Mouse (Mus musculus) spleen, postnatal 36 days (tissue): ENCODE measurements around the gene Nppa.

Experiments used
- DNase-seq, 2 experiments: peaks; one replicate each; pipeline ENCODE4 v3.0.0; 2022; ENCODE audit warnings: low spot score in 2 of 2, mixed read lengths in 1 of 2

The Nppa gene

GRCm38 (mm10) chr4:148051046-148051776 is 50.7 kb downstream of the Nppa start:
- no peak for DNase-seq
